Mouse (Mus musculus) midbrain, embryonic 14.5 days (tissue): Measurements from ENCODE around the gene Itgal. TPM values are rescaled to one million over a fixed set of nuclear protein-coding genes. Genes with fewer than 3 reads are reported as not detected.

ENCODE experiments used
- ATAC-seq: fragments of 200-750 bp; cut with Nextera tagmentation; 2 replicates; pipeline ENCODE4 v1.8.0; 2017; ENCODE audit warnings: moderate number of reproducible peaks, moderate library complexity; ENCODE audit not compliant: low FRiP score, low TSS enrichment
- DNase-seq: peaks from one replicate; pipeline ENCODE4 v3.0.0-alpha.2; 2015
- H3K27ac ChIP-seq: fragments of 300-500 bp; sonication (generic); replicated peaks from 2 replicates; pipeline ENCODE4 v1.5.1; 2014; ENCODE audit warnings: mild to moderate bottlenecking, low read depth, low read length, moderate library complexity
- H3K27me3 ChIP-seq: fragments of 300-500 bp; sonication (generic); 2 replicates; pipeline ENCODE4 v1.6.1; 2014; ENCODE audit warnings: low read length, control low read depth, mixed read lengths; ENCODE audit not compliant: control insufficient read depth, insufficient read depth
- H3K36me3 ChIP-seq: fragments of 300-500 bp; sonication (generic); 2 replicates; pipeline ENCODE4 v1.6.1; 2014; ENCODE audit warnings: low read length, control low read depth; ENCODE audit not compliant: control insufficient read depth, insufficient read depth
- H3K4me1 ChIP-seq: fragments of 300-500 bp; sonication (generic); 2 replicates; pipeline ENCODE4 v1.6.1; 2014; ENCODE audit warnings: mild to moderate bottlenecking, antibody characterized with exemption, low read length, control low read depth; ENCODE audit not compliant: control insufficient read depth, insufficient read depth
- H3K4me2 ChIP-seq: fragments of 300-500 bp; sonication (generic); 2 replicates; pipeline ENCODE4 v1.6.1; 2014; ENCODE audit warnings: mild to moderate bottlenecking, low read length, moderate library complexity
- H3K4me3 ChIP-seq: fragments of 300-500 bp; sonication (generic); replicated peaks from 2 replicates; pipeline ENCODE4 v1.5.1; 2014; ENCODE audit warnings: low read depth, low read length
- H3K9ac ChIP-seq: fragments of 300-500 bp; sonication (generic); replicated peaks from 2 replicates; pipeline ENCODE4 v1.6.1; 2014; ENCODE audit warnings: mild to moderate bottlenecking, low read length, moderate library complexity
- H3K9me3 ChIP-seq: fragments of 300-500 bp; sonication (generic); 2 replicates; pipeline ENCODE4 v1.6.1; 2016; ENCODE audit warnings: low read length, control low read depth, mixed read lengths; ENCODE audit not compliant: control insufficient read depth
- WGBS: fragments of 180-500 bp; shearing (Covaris S2); extraction: QIAGEN DNeasy Blood & Tissue Kit; methylation state at CpG from one replicate; pipeline ENCODE4 v1.1.7; 2014; 5-methylcytosine and 5-hydroxymethylcytosine counted together
- polyA plus RNA-seq: library from polyadenylated mRNA; unstranded; fragments of >200 nt; fragmentation: Nextera tagmentation; extraction: Ambion mirVana; gene quantifications from 2 replicates; pipeline ENCODE4 v1.2.1, GENCODE M21; 2014

The Itgal gene
- polyA plus RNA-seq, 1 experiment from 2014 or later, result 0.39 TPM

DNA sequence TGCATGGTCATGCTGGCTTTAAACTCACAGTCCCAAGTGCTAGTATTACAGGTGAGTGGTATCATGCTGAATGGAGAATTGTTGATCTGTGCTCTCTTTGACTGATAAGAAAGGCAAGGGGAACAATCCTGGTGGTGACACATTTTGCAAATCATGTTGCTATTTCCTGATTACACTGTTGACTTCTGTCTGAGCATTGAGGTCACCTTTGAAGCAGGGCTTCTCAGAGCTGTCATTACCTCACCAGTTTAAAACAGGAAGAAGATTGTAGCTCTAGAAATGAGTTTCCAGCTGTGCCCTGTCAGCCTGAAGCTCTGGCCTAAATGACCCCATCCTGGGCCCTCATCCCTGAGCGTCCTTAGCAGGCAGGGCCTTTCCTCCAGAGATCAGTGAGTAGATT lies 8.1 kb upstream of the Itgal start:
- H3K4me3 ChIP-seq, result no peak overlapping the region
- H3K36me3 ChIP-seq, result no peaks in the 10 kb centered on the region
- no peak overlapping the region for H3K27ac ChIP-seq
- ATAC-seq, result no peak
- DNase-seq, result peak; percentile 3
- H3K9ac ChIP-seq, result no peak overlapping the region
- no peaks in the 10 kb centered on the region for H3K4me1 ChIP-seq
- no peak overlapping the region for H3K4me2 ChIP-seq
- no peaks in the 10 kb centered on the region for H3K27me3 ChIP-seq
- H3K9me3 ChIP-seq, result 0 out of 2 replicates have a peak, but pooled peaks cover 3% of the 10 kb centered on the region
- 71% methylated on average over 1 of the region's 1 CpGs for WGBS

GRCm38 (mm10) chr7:127289306-127289705 lies 6.8 kb upstream of the Itgal start:
- no peak for ATAC-seq
- H3K27me3 ChIP-seq, result no peaks in the 10 kb centered on the region
- H3K36me3 ChIP-seq, result no peaks in the 10 kb centered on the region
- H3K4me1 ChIP-seq, result no peaks in the 10 kb centered on the region
- 86% methylated on average over 2 of the region's 2 CpGs for WGBS
- 0 out of 2 replicates have a peak, but pooled peaks cover 3% of the 10 kb centered on the region for H3K9me3 ChIP-seq
- no peak overlapping the region for H3K4me3 ChIP-seq
- H3K4me2 ChIP-seq, result no peak overlapping the region
- H3K27ac ChIP-seq, result no peak overlapping the region
- H3K9ac ChIP-seq, result no peak overlapping the region
- DNase-seq, result no peak

DNA sequence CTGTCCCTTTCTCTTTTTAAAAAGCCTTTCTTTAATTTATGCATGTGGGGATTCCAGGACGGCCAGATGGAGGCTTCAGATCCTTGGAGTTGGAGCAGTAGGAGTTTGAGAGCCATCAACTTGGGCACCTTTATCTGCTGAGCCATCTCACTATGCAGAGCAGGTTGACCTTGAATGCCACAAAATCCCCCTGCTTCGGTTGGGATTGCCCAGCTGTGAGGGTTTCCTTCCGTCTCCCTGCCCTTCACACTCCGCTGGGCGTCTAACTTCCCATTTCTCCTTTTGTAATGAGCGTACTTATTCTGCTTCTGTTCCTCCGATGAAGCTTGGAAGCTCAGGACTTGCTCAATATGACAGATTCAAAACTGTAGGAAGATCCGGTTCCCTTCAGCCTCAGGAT lies 5.9 kb upstream of the Itgal start:
- no peaks in the 10 kb centered on the region for H3K4me1 ChIP-seq

GRCm38 (mm10) chr7:127296786-127297555 lies 911 bp downstream of the Itgal start:
- WGBS, result 82% methylated on average over 5 of the region's 5 CpGs
- H3K9me3 ChIP-seq, result no peaks in the 10 kb centered on the region
- no peaks in the 10 kb centered on the region for H3K4me1 ChIP-seq
- H3K4me3 ChIP-seq, result no peak overlapping the region
- ATAC-seq (no peak), DNase-seq (no peak)
- no peak overlapping the region for H3K9ac ChIP-seq
- no peaks in the 10 kb centered on the region for H3K27me3 ChIP-seq
- no peak overlapping the region for H3K4me2 ChIP-seq
- H3K36me3 ChIP-seq, result no peaks in the 10 kb centered on the region
- no peak overlapping the region for H3K27ac ChIP-seq

More for the DNA sequence above, 5.9 kb upstream of the Itgal start:
- DNase-seq (no peak), ATAC-seq (no peak)
- Histone ChIP-seq H3K36me3 (no peaks in the 10 kb centered on the region), H3K4me3 (no peak overlapping the region), H3K4me2 (no peak overlapping the region), H3K9me3 (0 out of 2 replicates have a peak, but pooled peaks cover 3% of the 10 kb centered on the region), H3K27me3 (no peaks in the 10 kb centered on the region), H3K9ac (no peak overlapping the region), H3K27ac (no peak overlapping the region)
- WGBS, result 55% methylated on average over 8 of the region's 8 CpGs

DNA sequence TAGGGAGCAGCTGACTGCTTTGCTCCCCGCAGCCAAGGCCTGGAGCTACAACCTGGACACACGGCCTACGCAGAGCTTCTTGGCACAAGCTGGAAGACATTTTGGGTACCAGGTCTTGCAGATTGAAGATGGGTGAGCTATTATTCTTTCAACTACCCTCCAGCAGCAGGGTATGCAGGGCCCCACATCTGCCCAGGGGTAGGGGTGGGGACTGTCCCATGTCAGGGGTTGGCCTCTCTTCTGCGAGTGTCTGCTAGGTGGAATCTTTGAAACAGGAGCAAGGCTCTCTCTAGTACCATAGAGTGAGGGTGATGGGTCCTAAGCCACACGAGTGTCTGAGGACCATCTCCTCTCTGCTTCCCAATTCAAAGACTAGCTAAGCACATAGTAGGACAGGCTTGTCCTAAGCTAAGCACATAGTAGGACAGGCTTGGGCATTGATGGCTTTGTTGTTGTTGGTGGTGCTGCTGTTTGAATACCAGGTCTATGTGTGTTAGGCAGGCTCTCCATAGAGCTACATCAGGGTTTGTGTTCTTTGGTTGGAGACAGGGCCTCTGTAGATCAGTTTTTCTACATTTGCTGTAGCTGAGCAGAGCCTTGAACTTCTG lies 1.6 kb downstream of the Itgal start:
- Histone ChIP-seq H3K27ac (no peak overlapping the region), H3K27me3 (no peaks in the 10 kb centered on the region), H3K4me3 (no peak overlapping the region), H3K4me2 (no peak overlapping the region), H3K36me3 (no peaks in the 10 kb centered on the region), H3K9ac (no peak overlapping the region), H3K4me1 (no peaks in the 10 kb centered on the region), H3K9me3 (no peaks in the 10 kb centered on the region)
- ATAC-seq (no peak), DNase-seq (no peak)
- WGBS, result 96% methylated on average over 5 of the region's 5 CpGs

- 80% methylated on average over 2 of the region's 2 CpGs for WGBS
- no peak for DNase-seq
- Histone ChIP-seq H3K27me3 (no peaks in the 10 kb centered on the region), H3K9ac (no peak overlapping the region), H3K4me2 (no peak overlapping the region), H3K4me1 (no peaks in the 10 kb centered on the region), H3K9me3 (no peaks in the 10 kb centered on the region), H3K36me3 (no peaks in the 10 kb centered on the region), H3K4me3 (no peak overlapping the region), H3K27ac (no peak overlapping the region)
- ATAC-seq, result no peak
These were observed 12.4 kb downstream of the Itgal start for GRCm38 (mm10) chr7:127308431-127308830.

- no peak for ATAC-seq
- Histone ChIP-seq H3K4me3 (no peak overlapping the region), H3K4me2 (no peak overlapping the region), H3K36me3 (no peaks in the 10 kb centered on the region), H3K27me3 (no peaks in the 10 kb centered on the region), H3K4me1 (no peaks in the 10 kb centered on the region), H3K9me3 (no peaks in the 10 kb centered on the region), H3K27ac (no peak overlapping the region), H3K9ac (no peak overlapping the region)
- peak; percentile 86 for DNase-seq
- WGBS, result 65% methylated on average over 4 of the region's 4 CpGs
These were observed 12.8 kb downstream of the Itgal start for GRCm38 (mm10) chr7:127308887-127309286.

DNA sequence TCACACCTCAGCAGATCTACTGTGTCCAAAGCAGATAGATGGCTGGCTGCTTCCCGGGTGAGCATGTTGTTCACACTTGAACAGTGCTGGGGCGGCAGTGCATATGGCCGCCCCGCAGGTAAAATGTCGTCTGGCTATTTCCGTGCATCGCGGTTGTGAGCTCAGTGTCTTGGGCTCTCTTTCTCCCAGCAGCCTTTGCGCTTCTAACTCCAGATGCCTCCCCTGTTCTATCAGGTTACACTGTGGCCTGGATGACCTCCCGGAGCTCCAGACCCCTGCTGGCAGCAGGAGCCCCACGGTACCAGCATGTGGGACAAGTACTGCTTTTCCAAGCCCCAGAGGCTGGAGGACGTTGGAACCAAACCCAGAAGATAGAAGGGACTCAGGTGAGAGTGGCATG lies 13.9 kb downstream of the Itgal start:
- H3K4me2 ChIP-seq, result no peak overlapping the region
- ATAC-seq, result no peak
- no peaks in the 10 kb centered on the region for H3K36me3 ChIP-seq
- no peak overlapping the region for H3K9ac ChIP-seq
- 75% methylated on average over 12 of the region's 12 CpGs for WGBS
- no peak for DNase-seq
- no peak overlapping the region for H3K27ac ChIP-seq
- no peaks in the 10 kb centered on the region for H3K27me3 ChIP-seq
- H3K4me1 ChIP-seq, result no peaks in the 10 kb centered on the region
- no peaks in the 10 kb centered on the region for H3K9me3 ChIP-seq
- no peak overlapping the region for H3K4me3 ChIP-seq

- ATAC-seq, result no peak
- Histone ChIP-seq H3K9me3 (no peaks in the 10 kb centered on the region), H3K4me3 (no peak overlapping the region), H3K36me3 (no peaks in the 10 kb centered on the region), H3K4me2 (no peak overlapping the region), H3K27ac (no peak overlapping the region), H3K27me3 (no peaks in the 10 kb centered on the region), H3K4me1 (no peaks in the 10 kb centered on the region), H3K9ac (no peak overlapping the region)
- 40% methylated on average over 8 of the region's 8 CpGs for WGBS
- DNase-seq, result no peak
These were observed 17.9 kb downstream of the Itgal start for GRCm38 (mm10) chr7:127313912-127314311.
